Mouse (Mus musculus) midbrain, postnatal 0 days (tissue): ENCODE measurements around the gene Prep. TPM values are rescaled to one million over a fixed set of nuclear protein-coding genes. Genes with fewer than 3 reads are reported as not detected.
A peak's percentile ranks its signal among the peaks of the same experiment; 100 is the strongest.
"Not testable (repeated sequence)": the region's sequence is repeated elsewhere in the genome, so short reads cannot be mapped to it uniquely, and the experiment has no call there.

Source experiments
- ATAC-seq: fragments of 200-750 bp; cut with Nextera tagmentation; 2 replicates; pipeline ENCODE4 v1.8.0; 2017; ENCODE audit warnings: moderate number of reproducible peaks, mild to moderate bottlenecking, moderate TSS enrichment, moderate library complexity; ENCODE audit not compliant: low FRiP score
- DNase-seq: peaks from one replicate; pipeline ENCODE4 v3.0.0-alpha.2; 2015; ENCODE audit warnings: low spot score
- H3K27ac ChIP-seq: fragments of 300-500 bp; sonication (generic); 2 replicates; pipeline ENCODE4 v1.5.1; 2014; ENCODE audit warnings: low read depth, mild to moderate bottlenecking, low read length, mixed read lengths
- H3K27me3 ChIP-seq: fragments of 300-500 bp; sonication (generic); 2 replicates; pipeline ENCODE4 v1.6.1; 2014; ENCODE audit warnings: low read length, control low read depth, mixed read lengths; ENCODE audit not compliant: insufficient read depth
- H3K36me3 ChIP-seq: fragments of 300-500 bp; sonication (generic); 2 replicates; pipeline ENCODE4 v1.6.1; 2014; ENCODE audit warnings: low read length, control low read depth, mixed read lengths; ENCODE audit not compliant: insufficient read depth
- H3K4me1 ChIP-seq: fragments of 300-500 bp; sonication (generic); 2 replicates; pipeline ENCODE4 v1.6.1; 2014; ENCODE audit warnings: mild to moderate bottlenecking, control low read depth, antibody characterized with exemption, low read length, mixed read lengths; ENCODE audit not compliant: insufficient read depth
- H3K4me2 ChIP-seq: fragments of 300-500 bp; sonication (generic); 2 replicates; pipeline ENCODE4 v1.6.1; 2014; ENCODE audit warnings: low read depth, mild to moderate bottlenecking, low read length, mixed read lengths; ENCODE audit not compliant: poor library complexity, severe bottlenecking
- H3K4me3 ChIP-seq: fragments of 300-500 bp; sonication (generic); 2 replicates; pipeline ENCODE4 v1.5.1; 2014; ENCODE audit warnings: low read depth, mild to moderate bottlenecking, low read length, moderate library complexity
- H3K9ac ChIP-seq: fragments of 300-500 bp; sonication (generic); replicated peaks from 2 replicates; pipeline ENCODE4 v1.6.1; 2014; ENCODE audit warnings: mild to moderate bottlenecking, low read length, moderate library complexity, mixed read lengths; ENCODE audit not compliant: poor library complexity, severe bottlenecking
- H3K9me3 ChIP-seq: fragments of 300-500 bp; sonication (generic); 2 replicates; pipeline ENCODE4 v1.6.1; 2016; ENCODE audit warnings: low read length, control low read depth
- CTCF ChIP-seq: IDR thresholded peaks from 2 replicates; pipeline ENCODE4 v1.5.1; 2016; ENCODE audit warnings: antibody characterized with exemption, mild to moderate bottlenecking
- WGBS: fragments of 180-500 bp; shearing (Covaris S2); extraction: QIAGEN DNeasy Blood & Tissue Kit; methylation state at CpG from one replicate; pipeline ENCODE4 v1.1.7; 2014; 5-methylcytosine and 5-hydroxymethylcytosine counted together
- polyA plus RNA-seq: library from polyadenylated mRNA; unstranded; fragments of >200 nt; fragmentation: Nextera tagmentation; extraction: Ambion mirVana; gene quantifications from 2 replicates; pipeline ENCODE4 v1.2.1, GENCODE M21; 2015
- total RNA-seq: library from RNA; depleted of rRNA; stranded (reverse); fragments of >200 nt; gene quantifications from 2 replicates; pipeline ENCODE4 v1.2.3, GENCODE M21; 2014

Gene Prep
- total and polyA plus RNA-seq, 2 experiments from 2014 or later, result 21.1 to 25.6 TPM

GRCm38 (mm10) chr10:45151771-45152692 lies 85.0 kb downstream of the Prep start:
- peak; percentile 35 for DNase-seq
- ATAC-seq, result no peak
- Histone ChIP-seq H3K9me3 (no peaks in the 10 kb centered on the region), H3K4me2 (no peak overlapping the region), H3K27ac (no peak overlapping the region), H3K4me3 (no peak overlapping the region), H3K9ac (no peak overlapping the region), H3K27me3 (no peaks in the 10 kb centered on the region), H3K36me3 (peaks cover 37% of the 10 kb centered on the region), H3K4me1 (no peaks in the 10 kb centered on the region)
- 79% methylated on average over 12 of the region's 12 CpGs for WGBS
- no peak for TF ChIP-seq CTCF

GRCm38 (mm10) chr10:45154557-45155060 lies 87.6 kb downstream of the Prep start:
- ATAC-seq (no peak), DNase-seq (no peak)
- Histone ChIP-seq H3K4me2 (no peak overlapping the region), H3K9me3 (no peaks in the 10 kb centered on the region), H3K36me3 (peaks cover 51% of the 10 kb centered on the region), H3K27ac (no peak overlapping the region), H3K4me3 (no peak overlapping the region), H3K27me3 (no peaks in the 10 kb centered on the region), H3K4me1 (no peaks in the 10 kb centered on the region), H3K9ac (no peak overlapping the region)
- TF ChIP-seq CTCF, result no peak
- 94% methylated on average over 14 of the region's 14 CpGs for WGBS

GRCm38 (mm10) chr10:45165851-45166250 lies 98.8 kb downstream of the Prep start:
- no peak for TF ChIP-seq CTCF
- Histone ChIP-seq H3K4me3 (no peak overlapping the region), H3K27me3 (no peaks in the 10 kb centered on the region), H3K4me1 (no peaks in the 10 kb centered on the region), H3K27ac (no peak overlapping the region), H3K36me3 (no peaks in the 10 kb centered on the region), H3K9me3 (no peaks in the 10 kb centered on the region), H3K4me2 (no peak overlapping the region), H3K9ac (no peak overlapping the region)
- ATAC-seq, result 0 out of 2 replicates have a peak, but pooled peaks have one; percentile 25
- WGBS, result 84% methylated on average over 8 of the region's 8 CpGs
- DNase-seq, result no peak

- Histone ChIP-seq H3K4me1 (no peaks in the 10 kb centered on the region), H3K4me3 (no peak overlapping the region), H3K36me3 (no peaks in the 10 kb centered on the region), H3K9ac (no peak overlapping the region), H3K9me3 (no peaks in the 10 kb centered on the region), H3K27me3 (no peaks in the 10 kb centered on the region), H3K27ac (no peak overlapping the region), H3K4me2 (no peak overlapping the region)
- WGBS, result 87% methylated on average over 8 of the region's 8 CpGs
- ATAC-seq (no peak), DNase-seq (no peak)
- no peak for TF ChIP-seq CTCF
These were observed 106.9 kb downstream of the Prep start for GRCm38 (mm10) chr10:45173927-45174326.

- Histone ChIP-seq H3K4me1 (no peaks in the 10 kb centered on the region), H3K4me3 (no peak overlapping the region), H3K9me3 (no peaks in the 10 kb centered on the region), H3K27me3 (no peaks in the 10 kb centered on the region), H3K36me3 (no peaks in the 10 kb centered on the region), H3K9ac (no peak overlapping the region), H3K27ac (no peak overlapping the region), H3K4me2 (no peak overlapping the region)
- 98% methylated on average over 3 of the region's 3 CpGs for WGBS
- no peak for TF ChIP-seq CTCF
- ATAC-seq, result no peak
- DNase-seq, result no peak
These were observed 107.3 kb downstream of the Prep start for GRCm38 (mm10) chr10:45174345-45174744.

GRCm38 (mm10) chr10:45177798-45178197 lies 110.8 kb downstream of the Prep start, which contains the start of gene Popdc3:
Gene Popdc3, plus strand, starts transcription at chr10:45178098.
- ATAC-seq, H3K9me3 ChIP-seq, H3K4me2 ChIP-seq, H3K36me3 ChIP-seq, H3K9ac ChIP-seq, H3K4me1 ChIP-seq, H3K4me3 ChIP-seq, DNase-seq, H3K27ac ChIP-seq, H3K27me3 ChIP-seq: not testable (repeated sequence)
- WGBS, result no CpG with 5 or more reads among the region's 5 CpGs
